Mouse (Mus musculus) bone marrow macrophage, adult 2 months (primary cell): ENCODE measurements around the gene Apobec4. TPM values are rescaled to one million over a fixed set of nuclear protein-coding genes. Genes with fewer than 3 reads are reported as not detected.

Source experiments
- H3K27ac ChIP-seq: 2 replicates; pipeline ENCODE4 v1.5.1; 2012; ENCODE audit warnings: low read depth, low read length; ENCODE audit not compliant: insufficient read depth
- H3K4me1 ChIP-seq: 2 replicates; pipeline ENCODE4 v1.6.1; 2012; ENCODE audit warnings: low read length; ENCODE audit not compliant: control insufficient read depth, insufficient read depth
- H3K4me3 ChIP-seq: 2 replicates; pipeline ENCODE4 v1.5.1; 2012; ENCODE audit warnings: mild to moderate bottlenecking, low read length, moderate library complexity; ENCODE audit not compliant: insufficient read depth
- CTCF ChIP-seq: IDR thresholded peaks from 2 replicates; pipeline ENCODE4 v1.5.1; 2012; ENCODE audit warnings: low read depth, mild to moderate bottlenecking, low read length, moderate library complexity
- POLR2A ChIP-seq: IDR thresholded peaks from 2 replicates; pipeline ENCODE4 v1.6.1; 2012; ENCODE audit warnings: mild to moderate bottlenecking, low read depth, low read length, borderline replicate concordance
- polyA plus RNA-seq: library from polyadenylated mRNA; stranded (reverse); fragments of >200 nt; gene quantifications from 2 replicates; pipeline ENCODE4 v1.2.4, GENCODE M21; 2012; ENCODE audit not compliant: missing spikeins, insufficient read depth, insufficient read length

Apobec4 gene
- polyA plus RNA-seq, 1 experiment = not detected

DNA sequence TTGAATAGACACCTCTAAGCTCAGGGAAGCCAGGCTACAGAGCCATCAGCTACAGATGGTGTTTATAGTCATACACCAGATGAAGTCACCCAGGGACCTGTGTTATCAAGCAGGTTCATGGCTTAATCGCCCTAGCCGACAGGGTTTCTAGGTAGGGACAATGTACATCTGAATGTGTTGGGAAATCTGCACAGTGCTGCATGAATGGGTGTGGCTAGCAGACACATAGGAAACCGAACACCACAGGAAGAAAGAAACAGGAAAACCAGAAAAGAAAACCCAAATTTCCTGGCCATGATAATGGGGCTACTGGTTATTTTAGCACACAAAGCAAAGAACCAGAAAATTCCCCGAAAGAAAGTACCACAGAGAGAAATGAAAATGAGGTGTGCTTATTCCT, 29.4 kb upstream of the Apobec4 start:
- Histone ChIP-seq H3K4me1 (peaks cover 15% of the 10 kb centered on the region), H3K4me3 (no peak overlapping the region), H3K27ac (no peak overlapping the region)
- TF ChIP-seq POLR2A (no peak), CTCF (no peak)

DNA sequence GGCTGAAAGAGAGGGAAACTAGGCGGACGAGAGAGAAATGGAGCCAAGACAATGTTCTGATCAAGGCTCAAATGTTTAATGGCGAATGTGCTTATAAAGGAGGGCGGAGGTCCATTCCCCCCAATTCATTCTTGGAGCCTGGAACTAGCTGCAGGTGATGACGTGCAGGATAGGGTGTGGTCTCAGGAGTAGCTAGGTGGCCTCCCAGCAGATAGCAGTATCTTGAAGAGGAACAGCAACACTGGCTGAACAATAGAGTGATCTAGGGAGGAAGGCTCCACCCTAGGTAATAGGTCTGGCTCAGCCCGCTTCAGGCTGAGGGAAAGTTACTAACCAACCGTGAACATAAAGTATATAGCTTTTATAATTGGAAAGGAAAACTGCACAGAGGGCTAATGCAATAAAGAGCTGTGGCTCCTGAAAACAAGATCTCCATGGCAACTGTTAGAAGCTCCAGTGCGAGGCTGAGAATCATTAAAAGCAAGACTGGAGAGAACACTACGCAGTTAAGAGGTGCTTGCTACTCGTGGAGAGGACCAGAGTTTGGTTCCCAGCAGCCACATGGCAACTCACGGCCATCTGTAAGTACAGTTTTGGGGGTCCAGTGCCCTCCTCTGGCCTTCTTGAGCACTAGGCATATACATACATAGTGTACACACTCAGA, 28.7 kb upstream of the Apobec4 start:
- Histone ChIP-seq H3K4me1 (peaks cover 15% of the 10 kb centered on the region), H3K27ac (no peak overlapping the region), H3K4me3 (no peak overlapping the region)
- TF ChIP-seq POLR2A (no peak), CTCF (no peak)

DNA sequence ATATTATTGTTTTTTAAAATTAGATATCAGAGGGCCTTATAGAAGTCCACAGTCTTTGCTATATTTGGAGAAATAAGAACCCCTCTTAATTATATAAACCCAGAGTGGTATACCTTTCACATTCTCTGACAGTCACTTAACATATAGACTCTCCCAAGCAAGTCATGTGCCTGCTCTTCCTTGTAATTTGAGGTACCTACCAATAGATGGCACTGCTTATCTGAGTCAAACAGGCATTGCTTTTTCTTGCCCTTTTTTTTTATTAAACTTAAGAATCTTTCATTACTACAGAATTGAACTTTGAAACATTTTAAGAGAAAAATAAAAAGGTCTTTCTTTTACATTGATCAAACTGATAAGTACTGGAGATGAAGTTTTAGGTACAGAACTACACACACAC, 26.1 kb upstream of the Apobec4 start:
- no peak overlapping the region for H3K27ac ChIP-seq
- H3K4me3 ChIP-seq = no peak overlapping the region
- peaks cover 11% of the 10 kb centered on the region for H3K4me1 ChIP-seq
- TF ChIP-seq POLR2A (no peak), CTCF (no peak)

DNA sequence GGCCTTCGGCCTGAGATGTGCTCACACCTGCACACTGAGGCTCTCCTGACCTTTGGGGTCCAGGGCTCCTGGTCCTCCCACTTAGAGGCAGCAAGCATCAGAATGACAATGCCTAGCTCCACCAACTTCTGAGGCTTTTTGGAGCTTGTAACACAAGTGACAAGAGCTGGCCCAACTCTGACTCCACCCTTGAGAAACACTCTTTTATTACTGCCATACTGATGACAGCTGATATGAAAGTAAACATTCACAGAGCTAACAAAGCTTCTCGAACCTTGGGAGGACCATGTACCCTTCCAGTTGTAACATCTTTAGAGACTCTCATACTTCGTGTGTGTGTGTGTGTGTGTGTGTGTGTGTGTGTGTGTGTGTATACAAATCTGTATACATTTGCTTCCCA, 24.3 kb upstream of the Apobec4 start:
- H3K4me1 ChIP-seq = peaks cover 3% of the 10 kb centered on the region
- H3K27ac ChIP-seq = no peak overlapping the region
- no peak overlapping the region for H3K4me3 ChIP-seq
- TF ChIP-seq CTCF (no peak), POLR2A (no peak)

DNA sequence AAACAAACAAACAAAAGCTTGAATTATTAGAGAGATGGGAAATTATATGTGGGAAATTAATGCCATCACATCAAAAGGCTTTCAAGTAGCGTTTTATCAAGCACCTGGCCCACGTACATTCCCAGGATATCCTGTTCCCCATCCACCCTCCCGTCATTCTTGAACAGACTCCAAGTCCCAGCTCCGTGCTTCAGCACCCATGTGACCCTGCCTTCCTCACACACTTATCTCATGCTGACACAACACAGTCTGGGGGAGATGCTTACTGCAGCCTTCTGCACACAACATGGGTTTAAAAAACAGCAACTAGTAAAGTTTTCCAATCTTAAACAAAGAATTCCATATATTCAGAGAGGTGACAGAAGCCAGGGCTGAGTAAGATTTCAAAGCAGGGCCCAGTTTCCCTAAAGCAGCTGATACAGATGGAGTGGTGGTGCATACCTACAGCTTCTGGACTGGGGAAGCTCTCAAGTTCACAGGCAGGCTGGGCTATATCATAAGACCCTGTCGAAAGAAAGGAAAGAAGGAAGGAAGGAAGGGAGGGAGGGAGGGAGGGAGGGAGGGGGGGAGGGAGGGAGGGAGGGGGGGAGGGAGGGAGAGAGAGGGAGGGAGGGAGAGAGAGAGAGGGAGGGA, 22.6 kb upstream of the Apobec4 start:
- no peaks in the 10 kb centered on the region; the same call in 1 of the 2 replicates for H3K4me1 ChIP-seq
- TF ChIP-seq POLR2A (no peak), CTCF (no peak)
- H3K27ac ChIP-seq = no peak overlapping the region
- no peak overlapping the region for H3K4me3 ChIP-seq

DNA sequence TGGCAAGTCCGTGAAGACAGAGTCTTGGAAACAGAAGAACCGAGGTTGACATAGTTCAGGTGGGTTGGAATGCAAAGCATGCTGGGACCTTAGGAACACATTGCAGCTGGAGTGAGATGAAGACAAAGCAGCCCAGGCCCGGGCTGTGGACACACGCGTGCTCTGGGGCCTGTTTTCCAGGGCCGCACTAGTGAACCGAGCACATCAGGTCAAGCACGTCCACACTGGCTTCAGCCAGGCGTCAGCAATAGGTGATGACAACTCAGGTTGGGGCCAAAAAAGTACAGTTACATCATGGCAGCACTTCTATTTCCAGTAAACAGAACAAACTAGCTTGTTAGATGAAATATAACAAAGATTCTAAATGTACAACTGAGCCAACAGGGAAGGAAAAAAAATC, 11.6 kb upstream of the Apobec4 start:
- Histone ChIP-seq H3K4me3 (no peak overlapping the region), H3K4me1 (no peaks in the 10 kb centered on the region), H3K27ac (no peak overlapping the region)
- no peak for TF ChIP-seq POLR2A
- TF ChIP-seq CTCF = no peak

DNA sequence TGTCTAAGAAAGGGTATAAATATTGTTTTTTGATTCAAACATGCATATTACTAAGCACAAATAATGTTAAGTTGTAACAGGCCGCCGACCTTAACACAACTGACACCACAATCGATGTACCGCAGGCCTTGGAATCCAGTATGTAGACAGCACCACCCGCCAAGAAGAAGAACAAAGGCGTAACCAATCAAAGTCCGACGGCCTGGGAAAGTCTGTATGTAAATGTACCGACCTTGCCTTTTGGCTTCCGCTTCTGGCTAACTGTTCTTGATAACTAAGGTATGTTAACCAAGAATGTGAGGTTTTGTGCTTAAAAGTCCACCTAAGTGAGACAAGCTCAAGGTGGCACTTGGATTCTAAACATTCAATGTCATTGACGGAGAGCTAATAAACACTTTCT, 11.0 kb upstream of the Apobec4 start:
- Histone ChIP-seq H3K4me3 (no peak overlapping the region), H3K27ac (no peak overlapping the region), H3K4me1 (no peaks in the 10 kb centered on the region)
- TF ChIP-seq POLR2A (no peak), CTCF (no peak)

DNA sequence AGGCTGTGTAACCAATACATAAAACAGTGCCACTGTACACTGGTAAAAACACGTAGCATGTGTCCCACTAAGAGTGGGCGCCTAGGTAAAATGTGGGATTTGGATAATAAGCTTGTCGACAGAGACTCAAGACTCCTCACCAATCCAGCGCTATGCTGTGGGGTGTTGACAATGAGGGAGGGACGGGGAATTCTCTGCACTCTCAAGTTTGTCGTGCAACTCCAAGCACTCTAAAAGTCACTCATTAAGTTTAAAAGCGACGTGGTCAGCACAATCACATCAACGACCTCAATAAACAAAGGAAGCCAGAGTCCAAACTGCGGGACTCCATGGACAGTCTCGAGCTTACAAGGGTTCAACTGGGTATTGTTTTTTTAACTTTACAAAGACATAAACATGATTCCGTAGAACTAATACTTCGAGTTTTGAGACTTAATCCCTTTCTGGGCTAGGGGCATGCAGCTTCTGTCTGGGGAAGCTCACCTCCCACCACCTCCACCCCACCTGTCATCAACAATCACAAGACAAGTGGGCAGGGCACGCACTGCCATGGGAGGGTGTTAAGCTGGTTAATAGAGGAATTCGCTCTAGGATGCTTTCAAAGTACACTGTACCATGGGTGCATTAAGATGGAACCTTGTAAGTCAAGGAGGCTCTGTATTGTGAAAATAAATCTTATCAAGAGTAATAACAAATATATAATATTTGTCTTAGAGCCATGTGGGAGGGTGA, 7.1 kb upstream of the Apobec4 start:
- TF ChIP-seq CTCF = no peak
- TF ChIP-seq POLR2A = no peak
- Histone ChIP-seq H3K4me1 (no peaks in the 10 kb centered on the region), H3K4me3 (no peak overlapping the region), H3K27ac (no peak overlapping the region)

DNA sequence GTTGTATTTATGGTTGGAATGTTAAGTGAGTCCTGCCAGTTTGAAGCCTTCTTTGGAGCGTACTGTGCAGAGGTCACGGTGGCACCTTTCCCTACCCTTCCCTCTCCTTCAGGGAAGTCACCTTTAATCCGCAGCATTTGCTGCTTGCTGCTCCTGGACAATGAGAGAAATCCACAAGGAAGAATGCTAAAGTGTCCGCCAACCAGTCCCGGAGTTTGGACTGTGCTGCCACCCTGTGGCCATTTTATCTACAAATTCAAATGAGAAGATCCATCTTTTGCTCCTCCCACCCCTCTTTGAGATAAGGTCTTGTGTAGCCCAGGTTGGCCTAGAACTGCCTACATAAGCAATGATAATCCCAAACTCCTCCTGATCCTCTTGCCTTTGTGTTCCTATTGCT, 3.9 kb upstream of the Apobec4 start:
- H3K4me3 ChIP-seq = no peak overlapping the region
- no peak overlapping the region for H3K27ac ChIP-seq
- TF ChIP-seq CTCF (peak; percentile 77), POLR2A (no peak)
- no peaks in the 10 kb centered on the region for H3K4me1 ChIP-seq

DNA sequence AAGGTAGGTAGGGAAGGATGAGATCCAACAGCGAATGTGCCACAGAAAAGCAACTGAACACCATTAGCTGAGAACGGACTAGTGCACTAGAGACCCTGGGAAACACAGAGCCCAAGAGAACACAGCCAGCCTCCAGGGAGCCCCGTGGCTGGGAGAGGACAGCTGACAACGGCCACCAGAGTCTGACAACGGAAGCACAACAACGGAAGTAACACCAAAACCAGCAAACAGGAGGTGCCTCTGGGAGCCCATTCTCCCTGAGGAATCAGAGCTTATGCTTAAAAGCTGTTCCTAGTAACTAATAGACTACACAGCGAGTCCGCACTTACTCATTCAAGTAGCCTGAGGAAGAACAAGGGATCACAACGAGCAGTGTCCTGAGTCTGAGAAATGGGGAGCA, 1.1 kb upstream of the Apobec4 start:
- no peak for TF ChIP-seq POLR2A
- H3K4me1 ChIP-seq = no peaks in the 10 kb centered on the region
- H3K27ac ChIP-seq = no peak overlapping the region
- H3K4me3 ChIP-seq = no peak overlapping the region
